Mouse (Mus musculus) olfactory bulb, adult 2 months (tissue): Measurements from ENCODE around the gene 5730455P16Rik. TPM values are rescaled to one million over a fixed set of nuclear protein-coding genes. Genes with fewer than 3 reads are reported as not detected.
A peak's percentile ranks its signal among the peaks of the same experiment; 100 is the strongest.
"Not testable (repeated sequence)": the region's sequence is repeated elsewhere in the genome, so short reads cannot be mapped to it uniquely, and the experiment has no call there.

ENCODE experiments used
- H3K27ac ChIP-seq: fragments of 200-500 bp; 2 replicates; pipeline ENCODE4 v1.5.1; 2012; ENCODE audit warnings: low read depth, low read length; ENCODE audit not compliant: insufficient read depth
- H3K4me1 ChIP-seq: fragments of 200-500 bp; 2 replicates; pipeline ENCODE4 v1.6.1; 2012; ENCODE audit warnings: low read length; ENCODE audit not compliant: control insufficient read depth, insufficient read depth
- H3K4me3 ChIP-seq: fragments of 200-500 bp; 2 replicates; pipeline ENCODE4 v1.5.1; 2012; ENCODE audit warnings: mild to moderate bottlenecking, low read depth, low read length, moderate library complexity; ENCODE audit not compliant: insufficient read depth
- CTCF ChIP-seq: fragments of 200-500 bp; IDR thresholded peaks from 2 replicates; pipeline ENCODE4 v1.5.1; 2012; ENCODE audit warnings: low read depth, mild to moderate bottlenecking, low read length, moderate library complexity; ENCODE audit not compliant: insufficient read depth
- POLR2A ChIP-seq: fragments of 200-500 bp; IDR thresholded peaks from 2 replicates; pipeline ENCODE4 v1.6.1; 2012; ENCODE audit warnings: mild to moderate bottlenecking, low read depth, low read length, moderate library complexity; ENCODE audit not compliant: insufficient read depth
- WGBS: fragments of 180-500 bp; shearing (Covaris S2); methylation state at CpG from one replicate; pipeline ENCODE4 v1.1.7; 2018; 5-methylcytosine and 5-hydroxymethylcytosine counted together
- polyA plus RNA-seq: library from polyadenylated mRNA; stranded (reverse); fragments of >200 nt; gene quantifications from 2 replicates; pipeline ENCODE4 v1.2.4, GENCODE M21; 2012; ENCODE audit warnings: low replicate concordance; ENCODE audit not compliant: missing spikeins, insufficient read depth, insufficient read length

5730455P16Rik gene
- polyA plus RNA-seq, 1 experiment, result not detected

- Histone ChIP-seq H3K4me1 (no peaks in the 10 kb centered on the region; the same call in 1 of the 2 replicates), H3K4me3 (no peak overlapping the region), H3K27ac (no peak overlapping the region)
- WGBS, result 87% methylated on average over 4 of the region's 4 CpGs
- TF ChIP-seq CTCF (no peak), POLR2A (no peak)
Measured at GRCm38 (mm10) chr11:80396617-80397016, 18.8 kb upstream of the 5730455P16Rik start.

GRCm38 (mm10) chr11:80395930-80396329, 18.1 kb upstream of the 5730455P16Rik start:
- Histone ChIP-seq H3K4me1 (no peaks in the 10 kb centered on the region; the same call in 1 of the 2 replicates), H3K4me3 (no peak overlapping the region), H3K27ac (no peak overlapping the region)
- TF ChIP-seq POLR2A (no peak), CTCF (no peak)
- WGBS, result 80% methylated on average over 3 of the region's 3 CpGs

- 90% methylated on average over 2 of the region's 2 CpGs for WGBS
- no peak overlapping the region for H3K4me3 ChIP-seq
- H3K4me1 ChIP-seq, result no peaks in the 10 kb centered on the region; the same call in 1 of the 2 replicates
- H3K27ac ChIP-seq, result no peak overlapping the region
- TF ChIP-seq CTCF, result no peak
- TF ChIP-seq POLR2A, result no peak
Measured at GRCm38 (mm10) chr11:80391407-80392120, 13.7 kb upstream of the 5730455P16Rik start.

GRCm38 (mm10) chr11:80389885-80390284, 12.1 kb upstream of the 5730455P16Rik start:
- H3K4me3 ChIP-seq, result no peak overlapping the region
- H3K27ac ChIP-seq, result no peak overlapping the region
- H3K4me1 ChIP-seq, result no peaks in the 10 kb centered on the region
- TF ChIP-seq CTCF (no peak), POLR2A (no peak)
- WGBS, result 77% methylated on average over 1 of the region's 1 CpGs

GRCm38 (mm10) chr11:80386790-80387189, 9.0 kb upstream of the 5730455P16Rik start:
- no peak overlapping the region for H3K4me3 ChIP-seq
- no peaks in the 10 kb centered on the region for H3K4me1 ChIP-seq
- 17% methylated on average over 2 of the region's 2 CpGs for WGBS
- H3K27ac ChIP-seq, result no peak overlapping the region
- TF ChIP-seq POLR2A (no peak), CTCF (no peak)

- whole genome bisulfite sequencing, result 9% methylated on average over 4 of the region's 4 CpGs
- TF ChIP-seq POLR2A, result no peak
- no peak for TF ChIP-seq CTCF
- Histone ChIP-seq H3K27ac (no peak overlapping the region), H3K4me1 (no peaks in the 10 kb centered on the region), H3K4me3 (peak overlapping the region; percentile 45)
Measured at GRCm38 (mm10) chr11:80385055-80385454, 7.2 kb upstream of the 5730455P16Rik start.

- Histone ChIP-seq H3K4me3 (peak overlapping the region; percentile 52), H3K4me1 (no peaks in the 10 kb centered on the region), H3K27ac (no peak overlapping the region)
- TF ChIP-seq POLR2A (no peak), CTCF (no peak)
Measured at GRCm38 (mm10) chr11:80384461-80384860, 6.6 kb upstream of the 5730455P16Rik start.

GRCm38 (mm10) chr11:80383626-80384046, 5.8 kb upstream of the 5730455P16Rik start:
- Histone ChIP-seq H3K27ac (peak overlapping the region; percentile 88), H3K4me1 (no peaks in the 10 kb centered on the region), H3K4me3 (peak overlapping the region; percentile 88)
- WGBS, result under 1% methylated on average over 20 of the region's 20 CpGs
- no peak for TF ChIP-seq POLR2A
- no peak for TF ChIP-seq CTCF

- under 1% methylated on average over 33 of the region's 33 CpGs for WGBS
- TF ChIP-seq POLR2A (peak; percentile 69), CTCF (no peak)
Measured at GRCm38 (mm10) chr11:80383019-80383625, 5.3 kb upstream of the 5730455P16Rik start, which contains the start of gene Zfp207. Gene Zfp207 (plus strand): TSS chr11:80383279.

GRCm38 (mm10) chr11:80382626-80383018, 4.8 kb upstream of the 5730455P16Rik start:
- TF ChIP-seq CTCF (no peak), POLR2A (no peak)
- WGBS, result 2% methylated on average over 12 of the region's 12 CpGs
- H3K27ac ChIP-seq, result peak overlapping the region; percentile 91
- peak overlapping the region; percentile 88 for H3K4me3 ChIP-seq
- no peaks in the 10 kb centered on the region for H3K4me1 ChIP-seq

More at GRCm38 (mm10) chr11:80383019-80383625, 5.3 kb upstream of the 5730455P16Rik start, which contains the start of gene Zfp207:
- H3K4me3 ChIP-seq, result peak within 1 kb of the TSS; percentile 88
- peak within 1 kb of the TSS; percentile 91 for H3K27ac ChIP-seq
- H3K4me1 ChIP-seq, result no peaks in the 10 kb centered on the region

GRCm38 (mm10) chr11:80379184-80379583, 1.4 kb upstream of the 5730455P16Rik start:
- H3K4me1 ChIP-seq, H3K27ac ChIP-seq: not testable (repeated sequence)
- 97% methylated on average over 7 of the region's 7 CpGs for WGBS

GRCm38 (mm10) chr11:80378452-80379068, 726 bp upstream of the 5730455P16Rik start:
- H3K27ac ChIP-seq, result peak overlapping the region; percentile 60; the same call in 1 of the 2 replicates
- H3K4me1 ChIP-seq, H3K4me3 ChIP-seq: not testable (repeated sequence)
- WGBS, result 57% methylated on average over 2 of the region's 2 CpGs

More at GRCm38 (mm10) chr11:80379184-80379583, 1.4 kb upstream of the 5730455P16Rik start:
- not testable (repeated sequence) for H3K4me3 ChIP-seq
